Comparison of ENCODE assay signal across 9 mouse cellular contexts in genomic region chr11:77792566-77792909, GRCm38 (mm10). TPM values are rescaled to one million over a fixed set of nuclear protein-coding genes. Genes with fewer than 3 reads are reported as not detected.
DNase-seq lines count a peak whose midpoint lies in the region; ATAC-seq and TF ChIP-seq lines count a peak whose summit lies in the region.
"Had no signal": no experiment of that assay in that cellular context is flagged by ENCODE, and none has a peak within 500 bp of the region (broad histone marks: within the 10 kb centered on the region; RNA-seq: fewer than 3 reads in every experiment).

No protein-coding gene starts in this region.

- 76% methylated on average over 7 of the region's 7 CpGs for WGBS in neural tube, embryonic 12.5 days
- 65% methylated on average over 7 of the region's 7 CpGs for WGBS in limb, embryonic 14.5 days

- no peak overlapping the region for H3K4me3 ChIP-seq in neural tube, embryonic 12.5 days
- H3K4me3 ChIP-seq in limb, embryonic 14.5 days (replicated peaks; ENCODE audit: low read length): no peak overlapping the region

- H3K4me1 ChIP-seq in neural tube, embryonic 12.5 days: peaks cover 40% of the 10 kb centered on the region
- H3K4me1 ChIP-seq in limb, embryonic 14.5 days (ENCODE audit: control insufficient read depth, insufficient read depth, low read length): peaks cover 31% of the 10 kb centered on the region

- no peak for TF ChIP-seq POLR2A in limb, embryonic 14.5 days (IDR thresholded peaks at IDR 0.05; ENCODE audit: borderline replicate concordance, extremely low read depth, insufficient read depth, insufficient read length)

- H3K4me2 ChIP-seq in neural tube, embryonic 12.5 days (replicated peaks): no peak overlapping the region
- H3K4me2 ChIP-seq in limb, embryonic 14.5 days (replicated peaks; ENCODE audit: low read depth, low read length, severe bottlenecking): peak overlapping the region; percentile 73

- no peaks in the 10 kb centered on the region for H3K36me3 ChIP-seq in neural tube, embryonic 12.5 days
- no peaks in the 10 kb centered on the region for H3K36me3 ChIP-seq in limb, embryonic 14.5 days (ENCODE audit: control insufficient read depth, insufficient read depth, low read length)

- no peak for ATAC-seq in neural tube, embryonic 12.5 days (ENCODE audit: low FRiP score, low read depth)
- ATAC-seq in limb, embryonic 14.5 days (ENCODE audit: low FRiP score, low read depth): no peak

- no peaks in the 10 kb centered on the region for H3K27me3 ChIP-seq in neural tube, embryonic 12.5 days (replicated peaks)
- H3K27me3 ChIP-seq in limb, embryonic 14.5 days (ENCODE audit: control insufficient read depth, insufficient read depth, low read length): no peaks in the 10 kb centered on the region

- 0 out of 2 replicates have a peak overlapping the region, but pooled peaks have one; percentile 18 for H3K9ac ChIP-seq in neural tube, embryonic 12.5 days
- H3K9ac ChIP-seq in limb, embryonic 14.5 days (ENCODE audit: low read depth, low read length, severe bottlenecking): 0 out of 2 replicates have a peak overlapping the region, but pooled peaks have one; percentile 17

- DNase-seq in heart, adult 11 months: peak; percentile 90
- DNase-seq in heart, adult 9 months (ENCODE audit: low spot score in 2 of 2): no peak
- no peak for DNase-seq in neural tube, embryonic 10.5 days (ENCODE audit: extremely low spot score, low spot score)
- DNase-seq in limb, embryonic 14.5 days (ENCODE audit: low spot score): no peak
- DNase-seq in thymus, postnatal 25 days: peak; percentile 28
- DNase-seq in embryo, embryonic 9.5 days (ENCODE audit: extremely low spot score): no peak
- no peak for DNase-seq in right cerebral cortex, adult 2 months (ENCODE audit: low spot score in 2 of 2)

- H3K27ac ChIP-seq in neural tube, embryonic 12.5 days: 0 out of 2 replicates have a peak overlapping the region, but pooled peaks have one; percentile 26
- H3K27ac ChIP-seq in limb, embryonic 14.5 days (replicated peaks; ENCODE audit: low read depth, low read length): peak overlapping the region; percentile 86

- no peaks in the 10 kb centered on the region for H3K9me3 ChIP-seq in neural tube, embryonic 12.5 days
- H3K9me3 ChIP-seq in limb, embryonic 14.5 days (ENCODE audit: control insufficient read depth, low read length): no peaks in the 10 kb centered on the region

RNA-seq across cellular contexts. Expression of gene Gm10277, which starts 5.0 kb away (rescaled TPM):
- 2.4 and 2.7 TPM in 2 replicates for polyA plus RNA-seq in neural tube, embryonic 12.5 days (2016; fragmentation: Nextera tagmentation; extraction: Ambion mirVana)
- polyA plus RNA-seq in limb, embryonic 14.5 days (2012; rRNA removed): not detected in 2 replicates
- polyA plus RNA-seq in limb, embryonic 14.5 days (2014; fragmentation: Nextera tagmentation; extraction: Ambion mirVana): 0.75 and 0.89 TPM in 2 replicates
- polyA plus RNA-seq: urinary bladder, adult 2 months had no signal

RNA-seq across cellular contexts. Expression of gene Myo18a, which starts 29.5 kb away (rescaled TPM):
- polyA plus RNA-seq in neural tube, embryonic 12.5 days (2016; fragmentation: Nextera tagmentation; extraction: Ambion mirVana): 49.5 and 49.9 TPM in 2 replicates
- 42.9 and 47.0 TPM in 2 replicates for polyA plus RNA-seq in limb, embryonic 14.5 days (2012; rRNA removed)
- polyA plus RNA-seq in limb, embryonic 14.5 days (2014; fragmentation: Nextera tagmentation; extraction: Ambion mirVana): 43.5 and 45.3 TPM in 2 replicates

Comparison
In these comparisons a context has a peak if more than half of its experiments do, and no peak if none do; other contexts are left out.
1. DNase-seq: peak in heart, adult 11 months (single experiment) and thymus, postnatal 25 days (single experiment); none in heart, adult 9 months (0 of 2), neural tube, embryonic 10.5 days (single experiment), limb, embryonic 14.5 days (single experiment), embryo, embryonic 9.5 days (single experiment) and right cerebral cortex, adult 2 months (0 of 2).